Mouse (Mus musculus) intestine, embryonic 14.5 days (tissue): ENCODE measurements around the gene Cyp2w1. TPM values are rescaled to one million over a fixed set of nuclear protein-coding genes. Genes with fewer than 3 reads are reported as not detected.
A peak's percentile ranks its signal among the peaks of the same experiment; 100 is the strongest.

Experiments
- ATAC-seq: fragments of 200-750 bp; cut with Nextera tagmentation; replicated peaks from 2 replicates; pipeline ENCODE4 v1.8.0; 2017; ENCODE audit warnings: low read depth, moderate number of reproducible peaks, moderate TSS enrichment, moderate library complexity; ENCODE audit not compliant: low FRiP score, low TSS enrichment
- DNase-seq: peaks from one replicate; pipeline ENCODE4 v3.0.0-alpha.2; 2018; ENCODE audit warnings: low spot score
- H3K27ac ChIP-seq: fragments of 300-500 bp; sonication (generic); 2 replicates; pipeline ENCODE4 v1.5.1; 2014; ENCODE audit warnings: low read depth, mild to moderate bottlenecking, control low read depth
- H3K27me3 ChIP-seq: fragments of 300-500 bp; sonication (generic); replicated peaks from 2 replicates; pipeline ENCODE4 v1.6.1; 2014; ENCODE audit warnings: low read length, control low read depth; ENCODE audit not compliant: control insufficient read depth, insufficient read depth
- H3K36me3 ChIP-seq: fragments of 300-500 bp; sonication (generic); 2 replicates; pipeline ENCODE4 v1.6.1; 2014; ENCODE audit warnings: low read length, control low read depth; ENCODE audit not compliant: control insufficient read depth, insufficient read depth
- H3K4me1 ChIP-seq: fragments of 300-500 bp; sonication (generic); replicated peaks from 2 replicates; pipeline ENCODE4 v1.6.1; 2014; ENCODE audit warnings: low read length, control low read depth, mixed read lengths; ENCODE audit not compliant: control insufficient read depth, insufficient read depth
- H3K4me2 ChIP-seq: fragments of 300-500 bp; sonication (generic); 2 replicates; pipeline ENCODE4 v1.6.1; 2014; ENCODE audit warnings: low read length
- H3K4me3 ChIP-seq: fragments of 300-500 bp; sonication (generic); 2 replicates; pipeline ENCODE4 v1.5.1; 2014; ENCODE audit warnings: low read depth, low read length, control low read depth, mixed read lengths
- H3K9ac ChIP-seq: fragments of 300-500 bp; sonication (generic); 2 replicates; pipeline ENCODE4 v1.6.1; 2014; ENCODE audit warnings: mild to moderate bottlenecking, low read length
- H3K9me3 ChIP-seq: fragments of 300-500 bp; sonication (generic); 2 replicates; pipeline ENCODE4 v1.6.1; 2016; ENCODE audit warnings: low read length, control low read depth; ENCODE audit not compliant: control insufficient read depth
- WGBS: fragments of 180-500 bp; shearing (Covaris S2); extraction: QIAGEN DNeasy Blood & Tissue Kit; methylation state at CpG from one replicate; pipeline ENCODE4 v1.1.7; 2014; 5-methylcytosine and 5-hydroxymethylcytosine counted together
- polyA plus RNA-seq: library from polyadenylated mRNA; unstranded; fragments of >200 nt; fragmentation: Nextera tagmentation; extraction: Ambion mirVana; gene quantifications from 2 replicates; pipeline ENCODE4 v1.2.1, GENCODE M21; 2014

Cyp2w1 gene
- polyA plus RNA-seq, 1 experiment from 2014 or later: 9.1 TPM

GRCm38 (mm10) chr5:139364260-139364910 lies 12.0 kb downstream of the Cyp2w1 start:
- peaks cover 7% of the 10 kb centered on the region; the same call in 1 of the 2 replicates for H3K36me3 ChIP-seq
- H3K27me3 ChIP-seq: no peaks in the 10 kb centered on the region
- H3K4me3 ChIP-seq: no peak overlapping the region
- no peak overlapping the region; the same call in 1 of the 2 replicates for H3K27ac ChIP-seq
- peak; percentile 61 for ATAC-seq
- H3K9me3 ChIP-seq: no peaks in the 10 kb centered on the region
- H3K9ac ChIP-seq: no peak overlapping the region
- peaks cover 12% of the 10 kb centered on the region for H3K4me1 ChIP-seq
- peak overlapping the region; percentile 15; the same call in 1 of the 2 replicates for H3K4me2 ChIP-seq
- 23% methylated on average over 12 of the region's 12 CpGs for WGBS
- peak; percentile 99 for DNase-seq

DNA sequence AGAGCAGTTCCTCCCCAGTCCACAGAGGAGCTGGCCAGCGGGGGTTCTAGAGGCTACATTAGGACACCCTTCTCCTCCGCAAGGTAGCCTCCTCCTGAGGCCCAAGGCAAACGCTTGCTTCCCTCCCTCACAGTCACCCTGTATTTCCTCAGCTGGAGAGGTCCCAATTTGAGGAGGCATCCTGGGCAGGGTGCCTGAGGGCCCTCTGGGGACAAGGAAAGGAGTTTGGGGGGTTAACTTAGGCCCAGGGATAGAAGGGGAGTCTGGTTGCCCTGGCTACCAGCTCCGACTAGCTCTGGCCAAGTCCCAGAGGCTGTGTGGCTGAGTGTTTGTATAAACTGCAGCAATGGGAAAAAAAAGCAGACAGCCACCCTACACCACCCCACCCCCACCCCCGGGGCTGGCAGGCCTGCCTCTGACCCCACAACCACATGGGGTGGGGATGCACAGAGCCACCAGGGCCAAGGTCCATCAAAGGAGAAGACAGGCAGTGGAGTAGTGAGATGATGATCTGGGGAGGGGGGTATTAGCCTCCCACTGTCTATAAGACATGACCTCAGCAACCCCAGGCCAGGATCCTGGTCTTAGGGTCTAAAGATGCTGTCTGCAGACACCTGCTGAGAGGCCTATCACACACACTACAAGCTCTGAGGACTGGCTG lies 12.6 kb downstream of the Cyp2w1 start:
- H3K9ac ChIP-seq: no peak overlapping the region
- no peaks in the 10 kb centered on the region for H3K27me3 ChIP-seq
- peak overlapping the region; percentile 15; the same call in 1 of the 2 replicates for H3K4me2 ChIP-seq
- H3K27ac ChIP-seq: no peak overlapping the region; the same call in 1 of the 2 replicates
- no peak for DNase-seq
- no peak overlapping the region for H3K4me3 ChIP-seq
- no peak for ATAC-seq
- 25% methylated on average over 5 of the region's 5 CpGs for WGBS
- H3K36me3 ChIP-seq: peaks cover 7% of the 10 kb centered on the region; the same call in 1 of the 2 replicates
- H3K9me3 ChIP-seq: no peaks in the 10 kb centered on the region
- peaks cover 12% of the 10 kb centered on the region for H3K4me1 ChIP-seq

DNA sequence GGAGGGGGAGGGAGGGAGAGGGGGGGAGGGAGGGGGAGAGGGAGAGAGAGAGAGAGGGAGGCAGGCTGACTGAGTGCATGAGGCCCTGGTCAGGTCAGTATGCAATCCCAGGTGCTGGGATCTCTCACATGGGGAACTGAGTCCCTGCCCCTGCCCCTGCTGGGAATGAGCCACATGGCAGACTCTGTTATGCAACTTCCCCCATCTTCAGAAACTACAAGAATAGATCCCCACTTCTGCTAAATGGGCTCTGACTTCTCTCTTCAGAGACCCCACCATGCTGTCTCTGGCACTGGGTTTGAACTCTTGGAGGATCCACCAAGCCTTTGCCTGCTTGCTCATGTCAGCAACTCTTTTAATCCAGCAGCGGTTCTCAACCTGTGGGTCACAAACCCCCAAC lies 13.4 kb downstream of the Cyp2w1 start:
- Histone ChIP-seq H3K4me1 (peaks cover 16% of the 10 kb centered on the region), H3K9ac (no peak overlapping the region), H3K27me3 (no peaks in the 10 kb centered on the region), H3K9me3 (no peaks in the 10 kb centered on the region), H3K36me3 (peaks cover 7% of the 10 kb centered on the region; the same call in 1 of the 2 replicates), H3K4me3 (no peak overlapping the region), H3K4me2 (no peak overlapping the region), H3K27ac (no peak overlapping the region)
- no peak for ATAC-seq
- no peak for DNase-seq
- 67% methylated on average over 1 of the region's 1 CpGs for WGBS

DNA sequence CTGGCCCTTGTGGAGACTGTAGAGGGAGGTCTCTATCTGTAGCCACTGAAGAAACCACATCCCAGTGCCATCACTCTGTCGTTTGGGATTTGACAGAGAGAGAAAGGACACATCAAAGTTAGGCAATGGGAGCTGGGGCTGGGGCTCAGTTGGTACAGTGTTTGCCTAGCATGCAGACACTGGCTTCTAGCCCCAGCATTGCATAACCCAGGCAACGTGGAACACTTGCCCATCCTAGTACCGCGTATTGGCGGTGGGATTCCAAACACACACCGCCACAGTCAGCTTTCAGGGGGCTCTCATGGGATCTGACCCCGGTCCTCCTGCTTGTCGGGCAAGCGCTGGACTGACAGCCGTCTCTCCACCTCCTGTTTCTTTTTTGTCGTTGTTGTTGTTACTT lies 14.1 kb downstream of the Cyp2w1 start:
- H3K27ac ChIP-seq: no peak overlapping the region
- no peaks in the 10 kb centered on the region for H3K27me3 ChIP-seq
- DNase-seq (no peak), ATAC-seq (no peak)
- 76% methylated on average over 11 of the region's 11 CpGs for WGBS
- peaks cover 22% of the 10 kb centered on the region for H3K4me1 ChIP-seq
- H3K9ac ChIP-seq: no peak overlapping the region
- H3K36me3 ChIP-seq: 0 out of 2 replicates have a peak, but pooled peaks cover 7% of the 10 kb centered on the region
- H3K9me3 ChIP-seq: no peaks in the 10 kb centered on the region
- H3K4me3 ChIP-seq: no peak overlapping the region
- H3K4me2 ChIP-seq: no peak overlapping the region

DNA sequence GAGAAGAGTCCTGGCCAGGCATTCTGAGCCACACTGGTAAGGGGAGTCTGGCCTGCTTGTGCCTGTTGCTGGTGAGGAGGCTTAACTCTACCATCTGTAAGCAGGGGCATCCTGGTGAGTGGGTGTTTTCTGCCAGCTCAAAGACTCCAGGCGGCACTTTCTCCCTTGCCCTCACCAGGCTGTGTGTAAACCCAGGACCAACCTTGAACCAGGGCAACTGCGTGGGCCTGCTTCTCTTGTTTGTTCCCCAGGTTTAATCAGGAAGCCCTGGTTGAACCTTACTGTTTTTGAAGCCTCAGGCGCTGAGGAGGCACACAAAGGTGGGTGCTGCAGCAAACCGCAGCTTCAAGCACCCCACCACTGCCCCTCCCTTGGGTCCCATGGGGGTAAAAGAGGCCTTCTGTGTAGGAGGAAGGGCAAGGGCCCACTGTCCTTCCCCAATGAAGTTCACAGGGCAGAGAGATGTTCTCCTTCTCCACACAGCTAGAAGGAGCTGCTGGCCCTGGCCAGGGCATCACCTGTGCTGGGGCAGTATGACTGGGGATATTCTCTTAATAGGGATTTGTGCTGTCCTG lies 15.6 kb downstream of the Cyp2w1 start:
- Histone ChIP-seq H3K9me3 (no peaks in the 10 kb centered on the region), H3K4me1 (peaks cover 28% of the 10 kb centered on the region), H3K36me3 (0 out of 2 replicates have a peak, but pooled peaks cover 4% of the 10 kb centered on the region), H3K27me3 (no peaks in the 10 kb centered on the region), H3K4me3 (no peak overlapping the region), H3K4me2 (no peak overlapping the region), H3K27ac (no peak overlapping the region), H3K9ac (no peak overlapping the region)
- DNase-seq (no peak), ATAC-seq (no peak)
- 84% methylated on average over 4 of the region's 4 CpGs for WGBS

GRCm38 (mm10) chr5:139368638-139369320 lies 16.4 kb downstream of the Cyp2w1 start:
- Histone ChIP-seq H3K9ac (no peak overlapping the region), H3K4me2 (no peak overlapping the region), H3K4me1 (peaks cover 28% of the 10 kb centered on the region), H3K27ac (no peak overlapping the region), H3K4me3 (no peak overlapping the region), H3K9me3 (no peaks in the 10 kb centered on the region), H3K36me3 (no peaks in the 10 kb centered on the region), H3K27me3 (no peaks in the 10 kb centered on the region)
- ATAC-seq (no peak), DNase-seq (no peak)
- WGBS: 84% methylated on average over 11 of the region's 11 CpGs

GRCm38 (mm10) chr5:139370336-139370735 lies 17.9 kb downstream of the Cyp2w1 start:
- WGBS: 81% methylated on average over 6 of the region's 6 CpGs

DNA sequence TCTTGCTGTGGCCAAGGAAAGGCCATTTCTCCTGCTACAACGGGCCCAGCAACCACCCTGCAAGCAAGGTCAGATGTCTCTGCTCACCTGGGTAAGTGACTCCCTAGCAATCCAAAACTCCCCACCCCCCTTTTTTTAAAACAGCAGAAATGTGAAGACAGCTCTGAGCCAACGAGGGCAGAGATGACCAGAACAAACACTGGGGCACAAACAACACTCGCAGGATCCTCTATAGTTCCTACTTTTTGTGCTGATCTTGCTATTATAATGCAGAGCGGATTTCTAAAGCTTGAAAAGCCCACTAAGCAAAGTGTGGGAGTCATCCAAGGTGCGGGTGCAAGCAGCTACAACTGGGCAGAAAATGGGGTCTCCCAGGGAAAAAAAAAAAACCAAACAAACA lies 18.7 kb downstream of the Cyp2w1 start:
- Histone ChIP-seq H3K4me2 (peak overlapping the region; percentile 94), H3K9me3 (no peaks in the 10 kb centered on the region), H3K4me3 (peak overlapping the region; percentile 76; the same call in 1 of the 2 replicates), H3K27me3 (no peaks in the 10 kb centered on the region), H3K36me3 (no peaks in the 10 kb centered on the region), H3K27ac (no peak overlapping the region; the same call in 1 of the 2 replicates), H3K9ac (peak overlapping the region; percentile 98), H3K4me1 (peaks cover 16% of the 10 kb centered on the region; the same call in 1 of the 2 replicates)
- 63% methylated on average over 5 of the region's 5 CpGs for WGBS
- DNase-seq (no peak), ATAC-seq (no peak)

More at GRCm38 (mm10) chr5:139370336-139370735, 17.9 kb downstream of the Cyp2w1 start:
- H3K4me1 ChIP-seq: peaks cover 17% of the 10 kb centered on the region
- H3K4me2 ChIP-seq: 0 out of 2 replicates have a peak overlapping the region, but pooled peaks have one; percentile 94
- no peak overlapping the region for H3K27ac ChIP-seq
- H3K9ac ChIP-seq: no peak overlapping the region
- no peak overlapping the region for H3K4me3 ChIP-seq
- H3K9me3 ChIP-seq: no peaks in the 10 kb centered on the region
- no peaks in the 10 kb centered on the region for H3K27me3 ChIP-seq
- DNase-seq: no peak
- ATAC-seq: no peak
- no peaks in the 10 kb centered on the region for H3K36me3 ChIP-seq
